Mouse (Mus musculus) heart, embryonic 15.5 days (tissue): ENCODE results near the gene Synpo2. TPM values are rescaled to one million over a fixed set of nuclear protein-coding genes. Genes with fewer than 3 reads are reported as not detected.

Experiments used
- ATAC-seq: fragments of 200-750 bp; cut with Nextera tagmentation; replicated peaks from 2 replicates; pipeline ENCODE4 v1.8.0; 2017; ENCODE audit warnings: low read depth, moderate TSS enrichment; ENCODE audit not compliant: insufficient number of reproducible peaks, insufficient read depth, low FRiP score
- H3K27ac ChIP-seq: fragments of 300-500 bp; sonication (generic); 2 replicates; pipeline ENCODE4 v1.5.1; 2015; ENCODE audit warnings: mild to moderate bottlenecking, inconsistent platforms
- H3K27me3 ChIP-seq: fragments of 300-500 bp; sonication (generic); 2 replicates; pipeline ENCODE4 v1.6.1; 2015; ENCODE audit warnings: inconsistent platforms
- H3K36me3 ChIP-seq: fragments of 300-500 bp; sonication (generic); 2 replicates; pipeline ENCODE4 v1.6.1; 2015; ENCODE audit warnings: mild to moderate bottlenecking, inconsistent platforms
- H3K4me1 ChIP-seq: fragments of 300-500 bp; sonication (generic); replicated peaks from 2 replicates; pipeline ENCODE4 v1.6.1; 2015; ENCODE audit warnings: inconsistent platforms
- H3K4me2 ChIP-seq: fragments of 300-500 bp; sonication (generic); 2 replicates; pipeline ENCODE4 v1.6.1; 2015; ENCODE audit warnings: inconsistent platforms, mild to moderate bottlenecking, moderate library complexity
- H3K4me3 ChIP-seq: fragments of 300-500 bp; sonication (generic); 2 replicates; pipeline ENCODE4 v1.5.1; 2015; ENCODE audit warnings: mild to moderate bottlenecking, inconsistent platforms
- H3K9ac ChIP-seq: fragments of 300-500 bp; sonication (generic); 2 replicates; pipeline ENCODE4 v1.6.1; 2015; ENCODE audit warnings: mild to moderate bottlenecking, inconsistent platforms
- H3K9me3 ChIP-seq: fragments of 300-500 bp; sonication (generic); replicated peaks from 2 replicates; pipeline ENCODE4 v1.6.1; 2016; ENCODE audit warnings: inconsistent platforms
- WGBS: fragments of 180-500 bp; shearing (Covaris S2); methylation state at CpG from one replicate; pipeline ENCODE4 v1.1.7; 2015; ENCODE audit warnings: mixed read lengths; 5-methylcytosine and 5-hydroxymethylcytosine counted together
- polyA plus RNA-seq: library from polyadenylated mRNA; unstranded; fragments of >200 nt; fragmentation: Nextera tagmentation; extraction: Ambion mirVana; gene quantifications from 2 replicates; pipeline ENCODE4 v1.2.1, GENCODE M21; 2015

The Synpo2 gene
- polyA plus RNA-seq, 1 experiment from 2014 or later: 11.9 TPM

GRCm38 (mm10) chr3:123163192-123163523 lies 72.8 kb downstream of the Synpo2 start:
- Histone ChIP-seq H3K9ac (no peak overlapping the region), H3K9me3 (no peaks in the 10 kb centered on the region), H3K27ac (0 out of 2 replicates have a peak overlapping the region, but pooled peaks have one; percentile 29), H3K36me3 (no peaks in the 10 kb centered on the region), H3K4me2 (no peak overlapping the region), H3K4me3 (no peak overlapping the region), H3K27me3 (no peaks in the 10 kb centered on the region), H3K4me1 (peaks cover 42% of the 10 kb centered on the region)
- no peak for ATAC-seq
- WGBS: 47% methylated on average over 4 of the region's 4 CpGs

GRCm38 (mm10) chr3:123162289-123163191 lies 73.4 kb downstream of the Synpo2 start:
- WGBS: 30% methylated on average over 6 of the region's 6 CpGs
- H3K9me3 ChIP-seq: no peaks in the 10 kb centered on the region
- ATAC-seq: no peak
- no peaks in the 10 kb centered on the region for H3K27me3 ChIP-seq
- H3K36me3 ChIP-seq: no peaks in the 10 kb centered on the region
- H3K4me2 ChIP-seq: no peak overlapping the region
- no peak overlapping the region for H3K9ac ChIP-seq
- peaks cover 43% of the 10 kb centered on the region for H3K4me1 ChIP-seq
- H3K4me3 ChIP-seq: no peak overlapping the region
- H3K27ac ChIP-seq: peak overlapping the region; percentile 29; the same call in 1 of the 2 replicates

GRCm38 (mm10) chr3:123160792-123161191 lies 75.2 kb downstream of the Synpo2 start:
- no peak for ATAC-seq
- Histone ChIP-seq H3K27ac (no peak overlapping the region), H3K36me3 (no peaks in the 10 kb centered on the region), H3K4me3 (no peak overlapping the region), H3K4me2 (no peak overlapping the region), H3K9me3 (no peaks in the 10 kb centered on the region), H3K9ac (no peak overlapping the region), H3K4me1 (peaks cover 43% of the 10 kb centered on the region), H3K27me3 (no peaks in the 10 kb centered on the region)
- 11% methylated on average over 4 of the region's 4 CpGs for WGBS

- ATAC-seq: peak; percentile 66; the same call in 1 of the 2 replicates
- no peak overlapping the region for H3K4me2 ChIP-seq
- no peak overlapping the region for H3K4me3 ChIP-seq
- WGBS: 30% methylated on average over 9 of the region's 9 CpGs
- no peaks in the 10 kb centered on the region for H3K9me3 ChIP-seq
- H3K36me3 ChIP-seq: no peaks in the 10 kb centered on the region
- H3K27me3 ChIP-seq: no peaks in the 10 kb centered on the region
- H3K4me1 ChIP-seq: peaks cover 29% of the 10 kb centered on the region
- H3K27ac ChIP-seq: 0 out of 2 replicates have a peak overlapping the region, but pooled peaks have one; percentile 1
- no peak overlapping the region for H3K9ac ChIP-seq
These were observed 76.7 kb downstream of the Synpo2 start for GRCm38 (mm10) chr3:123159139-123159824.

- 22% methylated on average over 6 of the region's 6 CpGs for WGBS
- Histone ChIP-seq H3K9me3 (no peaks in the 10 kb centered on the region), H3K4me1 (peaks cover 25% of the 10 kb centered on the region), H3K9ac (no peak overlapping the region), H3K27me3 (no peaks in the 10 kb centered on the region), H3K4me2 (no peak overlapping the region), H3K4me3 (no peak overlapping the region), H3K27ac (peak overlapping the region; percentile 62), H3K36me3 (no peaks in the 10 kb centered on the region)
- ATAC-seq: peak; percentile 65
These were observed 77.4 kb downstream of the Synpo2 start for GRCm38 (mm10) chr3:123158579-123158978.

GRCm38 (mm10) chr3:123153337-123153736 lies 82.6 kb downstream of the Synpo2 start:
- Histone ChIP-seq H3K36me3 (no peaks in the 10 kb centered on the region), H3K4me1 (peaks cover 28% of the 10 kb centered on the region), H3K4me3 (no peak overlapping the region), H3K27me3 (no peaks in the 10 kb centered on the region), H3K9me3 (no peaks in the 10 kb centered on the region), H3K9ac (no peak overlapping the region), H3K27ac (no peak overlapping the region), H3K4me2 (no peak overlapping the region)
- no peak for ATAC-seq
- 70% methylated on average over 8 of the region's 8 CpGs for WGBS

GRCm38 (mm10) chr3:123152911-123153310 lies 83.0 kb downstream of the Synpo2 start:
- Histone ChIP-seq H3K36me3 (no peaks in the 10 kb centered on the region), H3K4me2 (no peak overlapping the region), H3K9me3 (no peaks in the 10 kb centered on the region), H3K9ac (no peak overlapping the region), H3K4me3 (no peak overlapping the region), H3K27ac (no peak overlapping the region), H3K27me3 (no peaks in the 10 kb centered on the region), H3K4me1 (peaks cover 25% of the 10 kb centered on the region)
- no peak for ATAC-seq
- 86% methylated on average over 5 of the region's 5 CpGs for WGBS

GRCm38 (mm10) chr3:123150523-123151135 lies 85.3 kb downstream of the Synpo2 start:
- Histone ChIP-seq H3K4me2 (no peak overlapping the region), H3K4me1 (peaks cover 39% of the 10 kb centered on the region), H3K4me3 (no peak overlapping the region), H3K9ac (no peak overlapping the region), H3K36me3 (no peaks in the 10 kb centered on the region), H3K9me3 (no peaks in the 10 kb centered on the region), H3K27me3 (no peaks in the 10 kb centered on the region), H3K27ac (peak overlapping the region; percentile 52; the same call in 1 of the 2 replicates)
- no peak for ATAC-seq
- WGBS: 29% methylated on average over 8 of the region's 8 CpGs

- H3K36me3 ChIP-seq: no peaks in the 10 kb centered on the region
- H3K4me2 ChIP-seq: 0 out of 2 replicates have a peak overlapping the region, but pooled peaks have one; percentile 14
- no peaks in the 10 kb centered on the region for H3K9me3 ChIP-seq
- H3K9ac ChIP-seq: 0 out of 2 replicates have a peak overlapping the region, but pooled peaks have one; percentile 4
- peak overlapping the region; percentile 78 for H3K27ac ChIP-seq
- WGBS: 38% methylated on average over 10 of the region's 10 CpGs
- ATAC-seq: no peak; the same call in 1 of the 2 replicates
- no peaks in the 10 kb centered on the region for H3K27me3 ChIP-seq
- H3K4me3 ChIP-seq: no peak overlapping the region
- H3K4me1 ChIP-seq: peaks cover 39% of the 10 kb centered on the region
These were observed 86.4 kb downstream of the Synpo2 start for GRCm38 (mm10) chr3:123149380-123150162.

- H3K9me3 ChIP-seq: no peaks in the 10 kb centered on the region
- no peak for ATAC-seq
- H3K4me3 ChIP-seq: no peak overlapping the region
- H3K4me2 ChIP-seq: no peak overlapping the region
- H3K4me1 ChIP-seq: peaks cover 40% of the 10 kb centered on the region
- H3K36me3 ChIP-seq: no peaks in the 10 kb centered on the region
- no peak overlapping the region for H3K9ac ChIP-seq
- H3K27me3 ChIP-seq: no peaks in the 10 kb centered on the region
- no peak overlapping the region for H3K27ac ChIP-seq
- 79% methylated on average over 3 of the region's 3 CpGs for WGBS
These were observed 87.3 kb downstream of the Synpo2 start for GRCm38 (mm10) chr3:123148641-123149040.
